Mouse (Mus musculus) adrenal gland, postnatal 10 days (tissue): ENCODE data around the gene Noxa1. TPM values are rescaled to one million over a fixed set of nuclear protein-coding genes. Genes with fewer than 3 reads are reported as not detected.

Experiments used
- microRNA-seq: library from miRNA; unstranded; fragments of <30 nt; microRNA quantifications from one replicate; pipeline ENCODE4 v1.2.0, GENCODE M21; 2021
- total RNA-seq, 2 experiments: library from RNA; stranded (reverse); gene quantifications; 2 replicates each; pipeline ENCODE4 v1.2.3; 2021

Gene Noxa1
- total RNA-seq, 2 experiments from 2014 or later = not detected

Small RNA genes within 50 kb of the gene (microRNA-seq; reads per million reads assigned to microRNA genes)
- gene Gm24328 (not detected), gene Mir7664 (not detected)

Other genes starting within 250 kb of the Noxa1 start
- gene Ehmt1, start 175.5 kb downstream of the Noxa1 start, total RNA-seq = 10 to 100 TPM; 54.1 to 75.4 TPM
- gene Arrdc1, start 159.9 kb downstream of the Noxa1 start, total RNA-seq = 10 to 100 TPM; 14.2 to 25.4 TPM
- 10 to 100 TPM; 24.6 to 28.0 TPM for gene Zmynd19, start 145.4 kb downstream of the Noxa1 start, total RNA-seq
- gene Dph7, start 132.7 kb downstream of the Noxa1 start, total RNA-seq = 10 to 100 TPM in 1 of 2 experiments, 1 to 10 TPM in 1; 10.0 to 16.0 TPM
- 100 to 1,000 TPM in 1 of 2 experiments, 10 to 100 TPM in 1; 95.2 to 101 TPM for gene Mrpl41, start 120.1 kb downstream of the Noxa1 start, total RNA-seq
- gene Pnpla7, start 119.1 kb downstream of the Noxa1 start, total RNA-seq = 10 to 100 TPM; 37.4 to 43.1 TPM
- gene Nsmf, start 40.8 kb downstream of the Noxa1 start, total RNA-seq = 10 to 100 TPM; 53.4 to 68.3 TPM
- 1 to 10 TPM; 7.0 to 9.7 TPM for gene Entpd8, start 14.8 kb downstream of the Noxa1 start, total RNA-seq
- gene Nrarp, start 85.6 kb upstream of the Noxa1 start, total RNA-seq = 10 to 100 TPM; 15.1 to 15.5 TPM
- gene Tor4a, start 101.7 kb upstream of the Noxa1 start, total RNA-seq = 10 to 100 TPM; 13.9 to 19.5 TPM
- gene Nelfb, start 116.3 kb upstream of the Noxa1 start, total RNA-seq = 10 to 100 TPM; 46.3 to 48.8 TPM
- gene Stpg3, start 119.5 kb upstream of the Noxa1 start, total RNA-seq = not detected
- not detected for gene Fam166a, start 123.6 kb upstream of the Noxa1 start, total RNA-seq
- 100 to 1,000 TPM; 264 to 293 TPM for gene Tubb4b, start 129.6 kb upstream of the Noxa1 start, total RNA-seq
- not detected for gene Slc34a3, start 139.2 kb upstream of the Noxa1 start, total RNA-seq
- gene Rnf224, start 141.6 kb upstream of the Noxa1 start, total RNA-seq = not detected
- gene Rnf208, start 147.1 kb upstream of the Noxa1 start, total RNA-seq = 1 to 10 TPM; 6.4 to 7.3 TPM
- not detected for gene Cysrt1, start 147.3 kb upstream of the Noxa1 start, total RNA-seq
- gene AL732309.1, start 151.7 kb upstream of the Noxa1 start, total RNA-seq = 1 to 10 TPM; 2.3 to 3.3 TPM
- 10 to 100 TPM; 27.7 to 31.0 TPM for gene Tmem203, start 160.3 kb upstream of the Noxa1 start, total RNA-seq
- gene Tprn, start 167.5 kb upstream of the Noxa1 start, total RNA-seq = 10 to 100 TPM; 11.2 to 11.4 TPM
- gene Ssna1, start 177.3 kb upstream of the Noxa1 start, total RNA-seq = 10 to 100 TPM; 48.0 to 52.2 TPM
- 10 to 100 TPM; 61.0 to 73.1 TPM for gene Anapc2, start 177.3 kb upstream of the Noxa1 start, total RNA-seq
- not detected for gene Tmem210, start 193.0 kb upstream of the Noxa1 start, total RNA-seq
- gene Lrrc26, start 194.8 kb upstream of the Noxa1 start, total RNA-seq = not detected
- 1 to 10 TPM; 7.3 to 9.6 TPM for gene Grin1, start 224.0 kb upstream of the Noxa1 start, total RNA-seq
- 10 to 100 TPM; 41.5 to 41.9 TPM for gene Man1b1, start 237.2 kb upstream of the Noxa1 start, total RNA-seq